Mouse (Mus musculus) ES-Bruce4 (cell line): ENCODE results near the gene Pitpnm2.

ENCODE experiments used
- CTCF ChIP-seq: IDR thresholded peaks from one replicate; pipeline ENCODE4 v1.8.1; 2011; ENCODE audit warnings: low read depth, low read length
- EP300 ChIP-seq: IDR thresholded peaks from 2 replicates; pipeline ENCODE4 v1.6.1; 2011; ENCODE audit warnings: low read depth, low read length; ENCODE audit not compliant: insufficient read depth
- POLR2A ChIP-seq: IDR thresholded peaks from one replicate; pipeline ENCODE4 v1.8.1; 2011; ENCODE audit warnings: low read length; ENCODE audit not compliant: insufficient read depth

- TF ChIP-seq CTCF (no peak), POLR2A (no peak), EP300 (no peak)
These were observed 82.8 kb downstream of the Pitpnm2 start for GRCm38 (mm10) chr5:124166741-124167140.
